Mouse (Mus musculus) liver, adult 2 months (tissue): ENCODE measurements at regions not wholly inside any gene's neighbourhood (a gene's known extent, or its start where the extent isn't known, plus 50 kb on each side); places are given as distances from the start of the nearest gene placed in this dataset.

ENCODE experiments used
- DNase-seq: peaks from one replicate; pipeline ENCODE4 v3.0.0-alpha.2; 2011; ENCODE audit warnings: low read depth, low spot score; ENCODE audit errors: extremely low read depth
- H3K27ac ChIP-seq: fragments of 200-500 bp; replicated peaks from 2 replicates; pipeline ENCODE4 v1.5.1; 2012; ENCODE audit warnings: low read depth, mild to moderate bottlenecking, control low read depth, inconsistent platforms, low read length; ENCODE audit not compliant: insufficient read depth
- H3K27me3 ChIP-seq: fragments of 200-500 bp; 2 replicates; pipeline ENCODE4 v1.6.1; 2012; ENCODE audit warnings: mild to moderate bottlenecking, moderate library complexity, low read length, inconsistent platforms; ENCODE audit not compliant: control insufficient read depth, insufficient read depth
- H3K36me3 ChIP-seq: fragments of 200-500 bp; 2 replicates; pipeline ENCODE4 v1.6.1; 2012; ENCODE audit warnings: low read length, inconsistent platforms; ENCODE audit not compliant: control insufficient read depth, insufficient read depth
- H3K4me1 ChIP-seq: fragments of 200-500 bp; 2 replicates; pipeline ENCODE4 v1.6.1; 2011; ENCODE audit warnings: low read length; ENCODE audit not compliant: control insufficient read depth, insufficient read depth
- H3K4me3 ChIP-seq: fragments of 200-500 bp; 2 replicates; pipeline ENCODE4 v1.5.1; 2011; ENCODE audit warnings: low read depth, mild to moderate bottlenecking, control low read depth, low read length, moderate library complexity; ENCODE audit not compliant: insufficient read depth
- H3K79me2 ChIP-seq: fragments of 200-500 bp; 2 replicates; pipeline ENCODE4 v1.6.1; 2012; ENCODE audit warnings: inconsistent platforms, mild to moderate bottlenecking, low read length, moderate library complexity; ENCODE audit not compliant: control insufficient read depth, insufficient read depth
- H3K9ac ChIP-seq: fragments of 200-500 bp; 2 replicates; pipeline ENCODE4 v1.6.1; 2012; ENCODE audit warnings: low read depth, mild to moderate bottlenecking, control low read depth, inconsistent platforms, low read length
- CTCF ChIP-seq: fragments of 200-500 bp; IDR thresholded peaks from 2 replicates; pipeline ENCODE4 v1.5.1; 2011; ENCODE audit warnings: low read depth, low read length, control low read depth
- POLR2A ChIP-seq: fragments of 200-500 bp; IDR thresholded peaks from 2 replicates; pipeline ENCODE4 v1.6.1; 2011; ENCODE audit warnings: low read length, control low read depth; ENCODE audit not compliant: insufficient read depth; ENCODE audit errors: extremely low read depth
- WGBS: fragments of 180-500 bp; shearing (Covaris S2); methylation state at CpG from one replicate; pipeline ENCODE4 v1.1.7; 2018; 5-methylcytosine and 5-hydroxymethylcytosine counted together

DNA sequence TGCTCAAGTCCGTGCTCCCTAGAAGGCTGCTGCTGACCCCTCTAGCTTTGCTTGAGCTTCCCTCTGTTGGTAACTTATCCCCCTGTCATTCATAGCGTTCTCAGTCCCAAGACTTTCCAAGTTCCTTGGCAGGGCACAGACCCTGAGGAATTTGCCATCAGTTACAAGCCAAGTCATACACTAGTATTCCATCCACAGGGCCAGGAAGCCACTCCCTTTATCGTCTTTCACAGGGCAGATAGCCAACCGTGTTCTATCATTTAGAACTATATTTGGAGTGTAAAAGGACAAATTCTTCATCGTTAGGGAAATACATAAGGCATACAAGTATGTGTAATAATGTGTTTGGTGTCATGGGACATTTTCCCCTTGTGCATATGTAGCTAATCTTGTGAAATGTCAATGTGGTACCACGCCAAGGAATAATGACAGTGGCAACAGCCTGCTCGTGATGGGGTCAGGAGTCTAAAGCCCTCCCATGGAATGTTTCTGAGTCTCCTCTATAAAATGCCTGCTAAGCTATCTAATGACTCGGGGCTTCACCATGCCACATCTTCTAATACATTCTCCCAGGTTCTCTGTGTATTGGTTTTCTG lies 193.2 kb downstream of the Kdr start:
- H3K4me3 ChIP-seq, result no peak overlapping the region
- no peak overlapping the region for H3K27ac ChIP-seq
- no peaks in the 10 kb centered on the region for H3K27me3 ChIP-seq
- H3K36me3 ChIP-seq, result no peaks in the 10 kb centered on the region
- 78% methylated on average over 8 of the region's 8 CpGs for WGBS
- TF ChIP-seq CTCF (no peak), POLR2A (no peak)
- H3K9ac ChIP-seq, result no peak overlapping the region
- DNase-seq, result no peak
- H3K79me2 ChIP-seq, result no peaks in the 10 kb centered on the region
- no peaks in the 10 kb centered on the region for H3K4me1 ChIP-seq

- DNase-seq, result peak; percentile 39
- 0 out of 2 replicates have a peak, but pooled peaks cover 3% of the 10 kb centered on the region for H3K27me3 ChIP-seq
- TF ChIP-seq POLR2A, result no peak
- no peak for TF ChIP-seq CTCF
- no peak overlapping the region for H3K4me3 ChIP-seq
- H3K4me1 ChIP-seq, result no peaks in the 10 kb centered on the region
- 77% methylated on average over 5 of the region's 5 CpGs for WGBS
- H3K36me3 ChIP-seq, result no peaks in the 10 kb centered on the region
- H3K9ac ChIP-seq, result no peak overlapping the region
- H3K79me2 ChIP-seq, result no peaks in the 10 kb centered on the region
- no peak overlapping the region for H3K27ac ChIP-seq
Observed at GRCm38 (mm10) chr5:75770592-75770991, 195.9 kb downstream of the Kit start.

- no peaks in the 10 kb centered on the region for H3K36me3 ChIP-seq
- H3K79me2 ChIP-seq, result no peaks in the 10 kb centered on the region
- DNase-seq, result no peak
- no peaks in the 10 kb centered on the region for H3K4me1 ChIP-seq
- no peak overlapping the region for H3K9ac ChIP-seq
- H3K27me3 ChIP-seq, result no peaks in the 10 kb centered on the region
- whole genome bisulfite sequencing, result 43% methylated on average over 1 of the region's 1 CpGs
- TF ChIP-seq CTCF (no peak), POLR2A (no peak)
- no peak overlapping the region for H3K4me3 ChIP-seq
- H3K27ac ChIP-seq, result no peak overlapping the region
Observed at GRCm38 (mm10) chr5:75767213-75767612, 192.5 kb downstream of the Kit start.

- Histone ChIP-seq H3K9ac (no peak overlapping the region), H3K27me3 (no peaks in the 10 kb centered on the region), H3K4me1 (no peaks in the 10 kb centered on the region), H3K4me3 (no peak overlapping the region), H3K79me2 (no peaks in the 10 kb centered on the region), H3K36me3 (no peaks in the 10 kb centered on the region), H3K27ac (no peak overlapping the region)
- WGBS, result 85% methylated on average over 6 of the region's 6 CpGs
- TF ChIP-seq CTCF (no peak), POLR2A (no peak)
- no peak for DNase-seq
Observed at GRCm38 (mm10) chr5:75762374-75762773, 187.7 kb downstream of the Kit start.

GRCm38 (mm10) chr5:75761459-75762310 lies 187.0 kb downstream of the Kit start:
- Histone ChIP-seq H3K4me3 (no peak overlapping the region), H3K27me3 (no peaks in the 10 kb centered on the region), H3K4me1 (no peaks in the 10 kb centered on the region), H3K79me2 (no peaks in the 10 kb centered on the region), H3K36me3 (no peaks in the 10 kb centered on the region), H3K9ac (no peak overlapping the region), H3K27ac (no peak overlapping the region)
- no peak for DNase-seq
- TF ChIP-seq POLR2A (no peak), CTCF (no peak)
- WGBS, result 76% methylated on average over 11 of the region's 11 CpGs

DNA sequence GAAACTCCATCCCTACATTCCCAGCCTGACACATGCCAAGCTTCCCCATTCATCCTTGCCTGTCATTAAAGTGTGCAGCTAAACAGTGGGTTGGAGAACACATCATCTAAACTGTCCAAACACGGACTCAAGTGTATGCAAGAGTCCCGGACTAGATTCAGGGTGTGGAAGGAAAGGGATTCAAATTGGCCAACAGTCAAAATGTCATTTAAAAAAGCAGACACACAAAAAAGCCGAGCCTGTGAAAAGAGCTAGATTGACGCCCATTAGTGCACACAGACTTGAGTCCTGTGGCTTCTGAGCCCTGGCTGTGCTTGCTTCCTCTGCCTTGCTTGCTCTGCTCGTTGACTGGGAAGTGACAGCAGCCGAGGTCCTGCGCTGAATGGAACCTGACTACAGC lies 181.5 kb downstream of the Kit start:
- 0 out of 2 replicates have a peak, but pooled peaks cover 2% of the 10 kb centered on the region for H3K27me3 ChIP-seq
- no peaks in the 10 kb centered on the region for H3K36me3 ChIP-seq
- DNase-seq, result no peak
- whole genome bisulfite sequencing, result 69% methylated on average over 7 of the region's 7 CpGs
- H3K9ac ChIP-seq, result no peak overlapping the region
- no peak for TF ChIP-seq CTCF
- TF ChIP-seq POLR2A, result no peak
- H3K79me2 ChIP-seq, result no peaks in the 10 kb centered on the region
- H3K4me3 ChIP-seq, result no peak overlapping the region
- no peaks in the 10 kb centered on the region for H3K4me1 ChIP-seq
- H3K27ac ChIP-seq, result no peak overlapping the region
